Mouse (Mus musculus): ENCODE measurements around the gene Ovol1. TPM values are rescaled to one million over a fixed set of nuclear protein-coding genes. Genes with fewer than 3 reads are reported as not detected.

The Ovol1 gene
- polyA plus RNA-seq, 1 experiment from 2014 or later: 0.31 TPM

GRCm38 (mm10) chr19:5561886-5562285 lies 1.4 kb upstream of the Ovol1 start:
- H3K27me3 ChIP-seq (ENCODE audit: control insufficient read depth, insufficient read depth, low read depth, low read length): peaks cover 91% of the 10 kb centered on the region
- H3K9me3 ChIP-seq (replicated peaks; ENCODE audit: control insufficient read depth, low read length): no peaks in the 10 kb centered on the region
- no peaks in the 10 kb centered on the region for H3K36me3 ChIP-seq (ENCODE audit: control insufficient read depth, insufficient read depth)
- peaks cover 14% of the 10 kb centered on the region for H3K4me1 ChIP-seq (ENCODE audit: control insufficient read depth, low read depth, low read length)
- H3K4me2 ChIP-seq (ENCODE audit: low read depth, low read length): no peak overlapping the region
- no peak for ATAC-seq (ENCODE audit: low read depth)
- no peak overlapping the region for H3K27ac ChIP-seq (ENCODE audit: low read length)
- H3K9ac ChIP-seq (ENCODE audit: low read depth, low read length): no peak overlapping the region
- H3K4me3 ChIP-seq (ENCODE audit: low read depth, low read length): no peak overlapping the region
- 28% methylated on average over 3 of the region's 3 CpGs for WGBS (ENCODE audit: insufficient replicate concordance)

GRCm38 (mm10) chr19:5561252-5561790 lies 875 bp upstream of the Ovol1 start:
- ATAC-seq (ENCODE audit: low read depth): no peak
- Histone ChIP-seq H3K4me1 (ENCODE audit: control insufficient read depth, low read depth, low read length) (peaks cover 10% of the 10 kb centered on the region), H3K27ac (ENCODE audit: low read length) (no peak overlapping the region), H3K27me3 (ENCODE audit: control insufficient read depth, insufficient read depth, low read depth, low read length) (peaks cover 86% of the 10 kb centered on the region), H3K4me3 (ENCODE audit: low read depth, low read length) (no peak overlapping the region), H3K36me3 (ENCODE audit: control insufficient read depth, insufficient read depth) (no peaks in the 10 kb centered on the region), H3K4me2 (ENCODE audit: low read depth, low read length) (peak overlapping the region; percentile 55; the same call in 1 of the 2 replicates), H3K9ac (ENCODE audit: low read depth, low read length) (no peak overlapping the region), H3K9me3 (replicated peaks; ENCODE audit: control insufficient read depth, low read length) (no peaks in the 10 kb centered on the region)
- 18% methylated on average over 10 of the region's 10 CpGs for WGBS (ENCODE audit: insufficient replicate concordance)

- H3K27ac ChIP-seq (ENCODE audit: low read length): no peak overlapping the region
- no peak for ATAC-seq (ENCODE audit: low read depth)
- H3K9me3 ChIP-seq (replicated peaks; ENCODE audit: control insufficient read depth, low read length): no peaks in the 10 kb centered on the region
- H3K27me3 ChIP-seq (ENCODE audit: control insufficient read depth, insufficient read depth, low read depth, low read length): peaks cover 79% of the 10 kb centered on the region
- 1% methylated on average over 69 of the region's 69 CpGs for WGBS (ENCODE audit: insufficient replicate concordance)
- H3K36me3 ChIP-seq (ENCODE audit: control insufficient read depth, insufficient read depth): no peaks in the 10 kb centered on the region
- no peak overlapping the region for H3K9ac ChIP-seq (ENCODE audit: low read depth, low read length)
- peak overlapping the region; percentile 55 for H3K4me2 ChIP-seq (ENCODE audit: low read depth, low read length)
- peaks cover 10% of the 10 kb centered on the region for H3K4me1 ChIP-seq (ENCODE audit: control insufficient read depth, low read depth, low read length)
- peak overlapping the region; percentile 37 for H3K4me3 ChIP-seq (ENCODE audit: low read depth, low read length)
Measured at GRCm38 (mm10) chr19:5559631-5560456, 602 bp downstream of the Ovol1 start.

- Histone ChIP-seq H3K27ac (ENCODE audit: low read length) (no peak overlapping the region), H3K4me1 (ENCODE audit: control insufficient read depth, low read depth, low read length) (peaks cover 10% of the 10 kb centered on the region), H3K9me3 (replicated peaks; ENCODE audit: control insufficient read depth, low read length) (no peaks in the 10 kb centered on the region), H3K36me3 (ENCODE audit: control insufficient read depth, insufficient read depth) (no peaks in the 10 kb centered on the region), H3K27me3 (ENCODE audit: control insufficient read depth, insufficient read depth, low read depth, low read length) (peaks cover 73% of the 10 kb centered on the region), H3K4me3 (ENCODE audit: low read depth, low read length) (no peak overlapping the region), H3K9ac (ENCODE audit: low read depth, low read length) (no peak overlapping the region), H3K4me2 (ENCODE audit: low read depth, low read length) (no peak overlapping the region)
- 25% methylated on average over 7 of the region's 8 CpGs for WGBS (ENCODE audit: insufficient replicate concordance)
- no peak for ATAC-seq (ENCODE audit: low read depth)
Measured at GRCm38 (mm10) chr19:5559229-5559628, 1.2 kb downstream of the Ovol1 start.

- no peak overlapping the region for H3K4me3 ChIP-seq (ENCODE audit: low read depth, low read length)
- no peaks in the 10 kb centered on the region for H3K9me3 ChIP-seq (replicated peaks; ENCODE audit: control insufficient read depth, low read length)
- H3K27me3 ChIP-seq (ENCODE audit: control insufficient read depth, insufficient read depth, low read depth, low read length): peaks cover 70% of the 10 kb centered on the region
- no peak overlapping the region for H3K9ac ChIP-seq (ENCODE audit: low read depth, low read length)
- WGBS (ENCODE audit: insufficient replicate concordance): 50% methylated on average over 8 of the region's 8 CpGs
- peaks cover 10% of the 10 kb centered on the region for H3K4me1 ChIP-seq (ENCODE audit: control insufficient read depth, low read depth, low read length)
- H3K27ac ChIP-seq (ENCODE audit: low read length): no peak overlapping the region
- H3K4me2 ChIP-seq (ENCODE audit: low read depth, low read length): no peak overlapping the region
- no peak for ATAC-seq (ENCODE audit: low read depth)
- H3K36me3 ChIP-seq (ENCODE audit: control insufficient read depth, insufficient read depth): no peaks in the 10 kb centered on the region
Measured at GRCm38 (mm10) chr19:5558770-5559169, 1.7 kb downstream of the Ovol1 start.

GRCm38 (mm10) chr19:5558169-5558568 lies 2.3 kb downstream of the Ovol1 start:
- Histone ChIP-seq H3K4me3 (ENCODE audit: low read depth, low read length) (no peak overlapping the region), H3K9me3 (replicated peaks; ENCODE audit: control insufficient read depth, low read length) (no peaks in the 10 kb centered on the region), H3K36me3 (ENCODE audit: control insufficient read depth, insufficient read depth) (no peaks in the 10 kb centered on the region), H3K27me3 (ENCODE audit: control insufficient read depth, insufficient read depth, low read depth, low read length) (peaks cover 64% of the 10 kb centered on the region), H3K4me1 (ENCODE audit: control insufficient read depth, low read depth, low read length) (peaks cover 10% of the 10 kb centered on the region), H3K27ac (ENCODE audit: low read length) (no peak overlapping the region), H3K9ac (ENCODE audit: low read depth, low read length) (no peak overlapping the region), H3K4me2 (ENCODE audit: low read depth, low read length) (no peak overlapping the region)
- ATAC-seq (ENCODE audit: low read depth): no peak
- WGBS (ENCODE audit: insufficient replicate concordance): 45% methylated on average over 7 of the region's 7 CpGs

GRCm38 (mm10) chr19:5554212-5554611 lies 6.2 kb downstream of the Ovol1 start:
- Histone ChIP-seq H3K4me1 (ENCODE audit: control insufficient read depth, low read depth, low read length) (no peaks in the 10 kb centered on the region), H3K9me3 (replicated peaks; ENCODE audit: control insufficient read depth, low read length) (no peaks in the 10 kb centered on the region), H3K36me3 (ENCODE audit: control insufficient read depth, insufficient read depth) (no peaks in the 10 kb centered on the region), H3K27ac (ENCODE audit: low read length) (no peak overlapping the region), H3K4me3 (ENCODE audit: low read depth, low read length) (no peak overlapping the region), H3K4me2 (ENCODE audit: low read depth, low read length) (no peak overlapping the region), H3K9ac (ENCODE audit: low read depth, low read length) (no peak overlapping the region), H3K27me3 (ENCODE audit: control insufficient read depth, insufficient read depth, low read depth, low read length) (peaks cover 24% of the 10 kb centered on the region)
- 70% methylated on average over 14 of the region's 14 CpGs for WGBS (ENCODE audit: insufficient replicate concordance)
- no peak for ATAC-seq (ENCODE audit: low read depth)

GRCm38 (mm10) chr19:5553802-5554201 lies 6.6 kb downstream of the Ovol1 start:
- Histone ChIP-seq H3K9me3 (replicated peaks; ENCODE audit: control insufficient read depth, low read length) (no peaks in the 10 kb centered on the region), H3K27ac (ENCODE audit: low read length) (no peak overlapping the region), H3K4me3 (ENCODE audit: low read depth, low read length) (no peak overlapping the region), H3K9ac (ENCODE audit: low read depth, low read length) (no peak overlapping the region), H3K36me3 (ENCODE audit: control insufficient read depth, insufficient read depth) (no peaks in the 10 kb centered on the region), H3K4me2 (ENCODE audit: low read depth, low read length) (no peak overlapping the region), H3K27me3 (ENCODE audit: control insufficient read depth, insufficient read depth, low read depth, low read length) (peaks cover 20% of the 10 kb centered on the region), H3K4me1 (ENCODE audit: control insufficient read depth, low read depth, low read length) (no peaks in the 10 kb centered on the region)
- no peak for ATAC-seq (ENCODE audit: low read depth)
- 64% methylated on average over 8 of the region's 8 CpGs for WGBS (ENCODE audit: insufficient replicate concordance)

GRCm38 (mm10) chr19:5547471-5548056 lies 12.9 kb downstream of the Ovol1 start:
- no peak overlapping the region for H3K4me2 ChIP-seq (ENCODE audit: low read depth, low read length)
- WGBS (ENCODE audit: insufficient replicate concordance): 57% methylated on average over 4 of the region's 4 CpGs
- no peak for ATAC-seq (ENCODE audit: low read depth)
- H3K36me3 ChIP-seq (ENCODE audit: control insufficient read depth, insufficient read depth): no peaks in the 10 kb centered on the region
- no peaks in the 10 kb centered on the region for H3K4me1 ChIP-seq (ENCODE audit: control insufficient read depth, low read depth, low read length)
- no peaks in the 10 kb centered on the region for H3K9me3 ChIP-seq (replicated peaks; ENCODE audit: control insufficient read depth, low read length)
- H3K27ac ChIP-seq (ENCODE audit: low read length): no peak overlapping the region
- no peaks in the 10 kb centered on the region for H3K27me3 ChIP-seq (ENCODE audit: control insufficient read depth, insufficient read depth, low read depth, low read length)
- H3K9ac ChIP-seq (ENCODE audit: low read depth, low read length): no peak overlapping the region
- no peak overlapping the region for H3K4me3 ChIP-seq (ENCODE audit: low read depth, low read length)
